Mouse (Mus musculus) mature B cell (primary cell): Measurements from ENCODE around the gene Stam2.

Experiments
- in situ Hi-C: fragments of 300-500 bp; cut with MboI; formaldehyde crosslinking; loops from 2 replicates; pipeline ENCODE4 v1.14.3; 2019

Gene Stam2

DNA sequence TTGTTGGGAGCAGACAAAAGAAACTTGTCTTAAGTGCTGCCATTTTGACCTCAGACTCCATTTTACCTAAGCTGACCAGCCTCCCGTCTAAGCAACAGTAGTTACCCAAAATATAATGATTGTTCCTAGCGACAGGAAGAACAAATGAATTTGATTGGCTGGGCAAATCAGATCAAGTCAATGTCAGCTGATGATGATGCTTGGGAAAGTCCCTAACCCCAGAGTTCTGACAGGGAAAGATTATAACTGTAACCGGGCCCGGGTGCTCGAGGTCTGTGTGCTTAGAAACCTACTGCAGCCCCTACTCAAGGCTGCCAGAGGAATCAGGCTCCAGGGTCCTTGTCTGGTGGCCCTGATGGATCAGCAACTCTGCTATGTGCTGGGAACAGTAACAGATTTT lies 10.1 kb downstream of the Stam2 start:
- in situ Hi-C loops, result no loop called here

DNA sequence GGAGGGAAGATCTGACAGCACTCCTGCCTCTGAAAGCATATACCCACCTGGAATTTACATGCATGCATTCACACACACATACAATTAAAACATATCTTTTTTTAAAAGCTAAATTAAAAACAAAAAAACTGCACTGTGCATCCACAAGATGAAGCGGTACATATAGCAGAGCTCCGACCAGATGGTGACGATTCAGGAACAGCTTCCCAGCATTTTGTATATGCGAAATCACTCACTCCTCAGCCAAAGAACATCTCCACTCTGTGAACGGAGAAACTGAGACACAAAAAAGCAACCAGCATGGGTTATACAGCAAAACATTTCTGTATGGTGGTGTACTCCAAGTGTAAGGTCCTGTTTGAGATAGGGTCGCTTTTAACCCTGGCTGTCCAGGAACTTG lies 11.2 kb downstream of the Stam2 start:
- in situ Hi-C loops, result no loop called here

DNA sequence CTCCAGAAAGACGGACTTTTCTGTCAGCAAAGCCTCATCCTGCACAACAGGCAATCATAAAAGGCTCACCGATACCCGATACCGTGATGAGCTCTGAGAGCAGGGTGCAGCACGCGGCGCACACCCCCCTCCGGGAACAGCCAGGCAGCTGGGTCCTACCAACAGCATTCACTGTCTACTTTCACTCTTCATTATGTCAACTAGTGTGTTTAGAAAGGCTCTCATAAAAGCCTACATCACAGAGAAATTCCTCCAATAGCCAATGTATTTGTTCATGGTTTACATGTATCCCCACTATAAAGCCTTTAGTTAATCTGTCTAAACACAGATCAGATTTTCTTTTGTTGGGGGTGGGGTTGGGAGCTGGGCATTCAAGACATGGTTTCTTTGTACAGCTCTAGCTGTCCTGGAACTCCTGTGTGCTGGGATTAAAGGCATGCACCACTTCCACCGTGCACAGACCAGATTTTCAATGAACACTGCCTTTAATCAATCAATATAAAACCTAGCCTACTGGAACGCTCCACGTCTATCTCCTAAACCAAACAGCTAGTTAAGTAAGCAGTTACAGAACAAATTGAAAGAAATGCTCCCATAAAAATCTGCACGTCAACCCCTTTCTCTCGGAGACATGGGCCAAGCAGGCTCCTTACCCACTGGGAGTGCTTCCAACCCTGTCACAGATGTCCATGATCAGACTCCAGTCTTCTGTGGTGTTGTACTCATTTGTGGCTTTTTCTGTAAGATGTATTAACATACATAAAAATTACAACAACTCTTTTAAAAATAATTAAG lies 21.7 kb downstream of the Stam2 start:
- in situ Hi-C loops, result no loop called here

DNA sequence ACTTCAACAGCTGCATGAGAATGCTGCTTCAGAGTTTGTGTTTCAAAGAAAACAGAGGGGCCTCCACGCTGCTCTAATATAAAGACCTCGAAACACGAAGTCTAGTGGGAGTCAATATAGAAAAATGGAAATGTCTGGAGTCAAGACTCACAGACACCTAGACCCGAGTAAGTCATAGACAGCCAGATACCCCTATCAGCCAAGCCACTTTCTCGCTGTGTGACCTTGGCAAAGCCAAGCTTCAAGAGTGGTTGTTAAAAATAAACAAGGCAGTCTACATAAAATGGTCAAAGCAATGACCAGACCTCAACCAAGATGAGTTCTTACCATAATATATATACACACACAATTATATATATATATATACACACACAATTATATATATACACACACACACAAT lies 25.0 kb downstream of the Stam2 start:
- in situ Hi-C loops, result no loop called here

DNA sequence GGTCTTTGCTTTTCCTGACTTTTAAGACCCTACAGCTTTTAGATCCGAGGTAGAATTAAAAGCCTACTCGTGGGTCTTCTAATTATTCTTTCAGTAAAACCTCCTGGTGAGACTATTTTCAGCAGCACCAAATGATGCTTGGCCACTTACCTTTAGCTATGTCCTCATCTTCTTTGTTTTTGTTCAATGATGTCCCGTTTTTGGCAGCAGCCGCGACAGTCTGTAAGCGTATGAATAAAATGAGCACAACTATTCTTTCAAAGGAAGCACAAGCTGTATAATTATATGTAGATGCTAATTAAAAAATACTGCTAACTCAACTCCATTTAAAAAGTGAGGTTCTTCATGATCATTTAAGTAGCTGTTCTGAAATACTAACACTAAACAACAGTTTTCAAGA lies 26.5 kb downstream of the Stam2 start:
- in situ Hi-C loops, result no loop called here

DNA sequence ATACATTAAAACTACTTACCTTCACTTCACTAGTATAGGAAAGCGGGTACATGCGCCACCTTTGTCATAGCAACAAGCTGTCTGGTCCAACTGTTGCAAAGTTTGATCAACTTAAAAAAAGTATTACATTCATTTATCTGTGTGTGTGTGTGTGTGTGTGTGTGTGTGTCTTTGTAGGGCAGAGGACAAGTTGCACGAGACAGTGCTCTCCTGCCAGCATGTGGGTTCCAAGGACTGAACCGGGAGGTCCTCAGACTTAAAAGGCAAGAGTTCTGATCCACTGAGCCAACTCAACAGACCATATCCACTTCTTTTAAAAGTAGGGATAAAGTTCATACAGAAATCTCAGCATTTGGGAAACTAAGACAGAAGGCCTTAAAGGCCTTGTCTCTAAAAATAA lies 28.0 kb downstream of the Stam2 start:
- in situ Hi-C loops, result no loop called here

DNA sequence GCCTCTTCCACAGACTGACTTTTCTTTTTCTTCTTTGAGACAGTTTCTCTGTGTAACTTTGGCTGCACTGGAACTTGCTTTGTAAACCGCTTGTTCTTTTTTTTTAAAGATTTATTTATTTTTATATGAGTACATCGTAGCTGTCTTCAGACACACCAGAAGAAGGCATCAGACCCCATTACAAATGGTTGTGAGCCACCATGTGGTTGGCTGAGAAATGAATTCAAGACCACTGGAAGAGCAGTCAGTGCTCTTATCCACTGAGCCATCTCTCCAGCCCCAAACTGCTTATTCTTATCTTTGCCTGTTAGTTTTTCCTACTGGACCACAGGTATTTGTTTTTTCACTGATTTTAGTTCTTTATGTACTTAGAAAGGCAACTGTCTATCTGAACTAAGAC lies 31.3 kb downstream of the Stam2 start:
- in situ Hi-C loops, result no loop called here

DNA sequence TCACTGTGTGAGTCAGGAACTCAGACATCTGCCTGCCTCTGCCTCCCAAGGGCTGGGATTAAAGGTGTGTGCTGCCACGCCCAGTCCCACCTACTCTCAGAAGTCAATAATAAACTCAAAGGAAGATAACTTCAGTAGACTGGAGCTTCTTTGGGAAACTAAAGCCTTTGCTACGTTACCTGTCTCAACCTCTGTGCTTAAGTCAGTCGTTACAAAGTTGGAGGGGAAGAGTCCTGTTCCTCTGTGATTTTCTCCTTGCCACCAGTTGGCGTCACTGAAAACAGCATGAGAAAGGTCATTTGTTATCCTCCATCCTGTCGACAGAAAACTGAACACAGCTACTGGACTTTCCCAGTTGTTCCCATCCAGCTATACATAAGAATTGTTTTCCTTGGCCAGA lies 32.7 kb downstream of the Stam2 start:
- in situ Hi-C loops, result no loop called here

DNA sequence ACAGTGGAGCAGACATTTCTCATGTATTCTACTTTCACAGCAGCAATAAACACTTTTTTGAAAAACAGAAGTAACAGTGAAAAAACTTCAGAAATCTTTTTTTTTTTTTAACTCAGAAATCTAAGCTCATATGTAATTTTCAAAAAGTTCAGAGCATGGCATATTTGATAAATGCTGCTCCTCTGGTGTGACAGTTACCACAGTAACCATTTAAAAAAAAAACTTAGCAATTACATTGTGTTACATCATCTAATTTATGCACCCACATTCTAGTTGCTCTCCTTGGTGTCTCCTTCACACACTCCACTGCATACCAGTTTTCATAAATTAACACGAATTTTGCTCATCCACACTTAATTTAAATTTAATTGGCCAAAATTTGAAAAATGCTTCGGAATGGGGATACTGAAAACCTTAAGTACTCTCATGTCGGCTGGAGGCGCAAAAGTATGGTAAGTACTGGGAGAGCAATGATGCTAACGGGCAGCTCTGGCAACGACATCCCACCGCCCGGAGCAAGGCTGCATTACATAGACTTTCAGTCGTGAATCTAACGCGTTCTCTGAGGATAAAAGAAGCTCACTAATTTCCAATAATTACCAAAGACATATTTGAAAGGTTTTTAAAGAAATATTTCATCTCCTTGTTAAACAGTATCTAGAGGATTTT lies 40.6 kb downstream of the Stam2 start:
- in situ Hi-C loops, result no loop called here

DNA sequence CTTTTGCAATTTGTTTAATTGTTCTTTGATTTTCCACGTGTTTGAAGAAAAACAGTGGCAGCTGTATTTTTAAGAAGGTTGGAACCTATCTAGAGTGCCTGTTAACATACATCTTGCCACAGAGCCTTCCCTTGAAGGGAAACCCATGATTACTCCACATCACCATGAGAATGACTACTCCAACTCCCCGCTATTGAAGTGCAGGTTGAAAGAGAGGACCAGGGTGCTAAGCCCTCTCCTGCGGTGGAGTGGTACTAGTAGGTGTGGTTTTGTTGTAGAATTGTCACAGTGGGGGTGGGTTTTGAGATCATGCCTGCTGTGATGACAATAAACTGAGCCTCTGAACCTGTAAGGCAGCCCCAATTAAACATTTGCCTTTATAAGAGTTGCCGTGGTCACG lies 41.7 kb downstream of the Stam2 start:
- in situ Hi-C loops, result no loop called here

DNA sequence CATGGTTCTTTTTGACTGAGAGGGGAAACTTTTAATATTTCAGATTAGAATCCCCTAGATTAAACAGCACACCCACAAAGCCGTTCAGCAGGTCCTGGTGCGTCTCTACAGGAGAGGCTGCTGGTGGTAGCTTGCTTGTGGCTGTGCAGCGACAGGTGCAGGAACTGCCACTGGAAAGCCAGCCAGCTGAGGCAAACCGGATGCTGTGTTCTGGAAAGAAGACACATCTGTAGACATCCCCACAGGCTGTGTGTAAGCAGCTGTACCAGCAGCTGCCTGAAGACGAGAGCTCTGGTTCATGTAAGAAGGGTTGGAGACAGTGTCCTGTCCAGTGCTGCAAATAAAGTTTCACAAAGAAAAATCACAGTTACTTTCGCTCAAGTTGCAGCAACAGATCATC lies 47.5 kb downstream of the Stam2 start:
- in situ Hi-C loops, result no loop called here

DNA sequence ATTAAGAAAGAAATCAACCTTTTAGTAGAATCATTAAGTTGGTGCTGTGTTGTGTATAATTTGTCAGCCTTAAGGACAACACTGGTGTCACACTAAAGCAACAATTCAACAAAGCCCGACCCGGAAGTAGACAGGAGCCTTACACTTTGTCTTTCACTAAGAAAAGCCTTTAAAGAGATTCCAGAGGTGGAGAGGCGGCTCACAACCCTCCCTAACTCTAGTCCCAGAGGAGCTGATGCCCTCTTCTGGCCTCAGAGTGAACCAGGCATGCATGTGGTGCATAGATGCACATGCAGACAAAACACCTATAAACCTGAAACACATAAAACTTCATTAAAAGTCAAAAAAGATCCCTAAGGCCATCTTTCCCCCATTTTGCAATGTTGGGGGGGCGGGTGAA lies 50.3 kb downstream of the Stam2 start:
- in situ Hi-C loops, result no loop called here

DNA sequence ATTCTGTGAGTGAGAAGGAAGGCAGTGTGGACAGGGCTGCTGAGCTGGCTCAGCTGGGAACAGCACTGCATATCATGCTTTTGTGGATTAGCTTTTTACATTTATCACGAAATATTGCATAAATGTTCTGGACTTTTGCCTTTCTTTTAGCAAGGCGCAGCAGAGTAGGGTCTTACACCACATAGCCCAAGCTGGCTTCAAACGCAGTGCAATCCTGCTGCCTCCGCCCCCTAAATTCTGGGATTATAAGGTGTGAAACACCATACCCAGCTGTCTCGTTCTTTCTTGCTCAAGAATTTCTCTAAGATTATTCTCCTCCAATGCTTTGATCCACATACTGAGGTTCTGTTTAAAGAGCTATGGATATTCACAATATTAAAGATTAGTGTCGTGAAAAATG lies 55.5 kb downstream of the Stam2 start:
- in situ Hi-C loops, result no loop called here

DNA sequence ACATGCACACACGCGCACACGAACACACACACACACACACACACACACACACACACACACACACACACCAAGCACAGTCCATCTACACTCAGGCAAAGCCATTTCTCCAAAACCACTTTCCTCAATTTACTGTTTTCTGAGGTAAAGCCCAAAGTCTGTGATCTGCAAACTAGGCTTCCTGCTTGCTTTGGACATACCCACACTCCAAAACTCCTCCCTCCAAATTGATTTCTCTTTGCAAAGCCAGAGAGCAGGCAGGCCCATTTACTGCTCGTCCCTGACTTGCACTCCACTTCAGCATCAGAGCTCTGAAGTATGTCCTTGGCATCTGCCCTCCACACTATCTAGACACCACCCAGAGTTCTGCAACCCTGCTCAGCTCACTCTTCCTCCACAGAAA lies 64.5 kb downstream of the Stam2 start:
- in situ Hi-C loops, result no loop called here

DNA sequence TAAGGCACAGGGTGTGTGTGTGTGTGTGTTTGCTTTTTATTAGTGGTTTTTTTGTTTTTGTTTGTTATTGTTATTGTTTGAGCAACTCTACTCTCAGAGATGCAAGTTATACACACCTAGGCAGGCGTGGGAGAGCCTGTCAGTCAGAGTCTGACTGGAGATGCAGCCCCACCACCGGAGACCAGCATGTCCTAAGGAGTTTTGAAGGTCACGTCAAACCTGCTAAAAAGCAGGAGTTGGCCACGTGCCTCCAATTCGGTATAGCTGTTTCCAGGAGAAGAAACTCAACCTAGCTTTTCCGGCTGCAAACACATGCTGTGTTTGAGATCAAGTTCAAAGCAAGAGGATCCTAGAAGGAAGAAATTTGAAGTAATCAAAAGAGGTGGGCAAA lies 65.2 kb downstream of the Stam2 start:
- in situ Hi-C loops, result no loop called here

DNA sequence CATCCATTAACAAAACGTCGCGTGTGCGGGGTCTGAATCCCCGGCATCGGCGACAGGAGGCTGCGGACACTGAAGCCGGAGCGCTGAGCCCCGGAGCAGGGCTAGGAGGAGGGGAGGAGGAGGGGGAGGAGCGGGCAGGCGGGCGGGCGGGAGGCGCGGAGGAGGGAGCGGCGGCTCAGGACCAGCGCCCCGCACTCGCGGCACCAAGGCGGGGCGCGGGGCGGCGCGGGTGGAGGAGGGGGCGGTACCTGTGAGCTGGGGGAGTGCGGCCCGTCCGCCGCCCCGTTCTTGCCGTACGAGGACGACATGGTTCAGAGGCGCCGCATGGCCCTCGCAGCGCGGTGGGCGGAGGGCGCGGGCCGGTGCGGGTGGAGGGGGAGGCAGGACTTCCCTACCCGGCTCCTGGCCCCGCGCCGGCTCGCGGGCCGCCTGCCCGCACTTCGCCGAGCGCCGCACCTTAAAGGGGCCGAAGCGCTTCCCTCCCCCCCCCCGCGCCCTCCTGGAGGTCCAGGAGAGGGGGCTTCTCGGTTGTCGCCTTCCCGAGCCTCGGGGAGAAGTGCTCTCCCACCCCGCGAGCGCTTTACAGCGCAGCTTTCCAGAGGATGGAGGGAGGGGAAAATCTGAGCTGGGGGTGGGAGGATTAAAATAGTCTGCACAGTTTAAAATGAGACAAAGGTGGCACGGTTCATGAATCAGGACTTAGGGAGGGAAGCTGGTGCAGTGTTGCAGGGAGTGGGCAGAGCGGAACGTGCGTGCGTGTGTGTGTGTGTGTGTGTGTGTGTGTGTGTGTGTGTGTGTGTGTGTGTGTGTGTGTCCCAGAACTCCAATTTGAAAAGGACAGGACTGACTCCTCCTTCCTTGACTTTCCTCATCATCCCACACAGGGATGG lies 65.8 kb downstream of the Stam2 start, which contains the start of gene Cacnb4:
Cacnb4 (minus strand) TSS at position 809 of the 890 bp plus-strand sequence.
- in situ Hi-C loops, result no loop called here

DNA sequence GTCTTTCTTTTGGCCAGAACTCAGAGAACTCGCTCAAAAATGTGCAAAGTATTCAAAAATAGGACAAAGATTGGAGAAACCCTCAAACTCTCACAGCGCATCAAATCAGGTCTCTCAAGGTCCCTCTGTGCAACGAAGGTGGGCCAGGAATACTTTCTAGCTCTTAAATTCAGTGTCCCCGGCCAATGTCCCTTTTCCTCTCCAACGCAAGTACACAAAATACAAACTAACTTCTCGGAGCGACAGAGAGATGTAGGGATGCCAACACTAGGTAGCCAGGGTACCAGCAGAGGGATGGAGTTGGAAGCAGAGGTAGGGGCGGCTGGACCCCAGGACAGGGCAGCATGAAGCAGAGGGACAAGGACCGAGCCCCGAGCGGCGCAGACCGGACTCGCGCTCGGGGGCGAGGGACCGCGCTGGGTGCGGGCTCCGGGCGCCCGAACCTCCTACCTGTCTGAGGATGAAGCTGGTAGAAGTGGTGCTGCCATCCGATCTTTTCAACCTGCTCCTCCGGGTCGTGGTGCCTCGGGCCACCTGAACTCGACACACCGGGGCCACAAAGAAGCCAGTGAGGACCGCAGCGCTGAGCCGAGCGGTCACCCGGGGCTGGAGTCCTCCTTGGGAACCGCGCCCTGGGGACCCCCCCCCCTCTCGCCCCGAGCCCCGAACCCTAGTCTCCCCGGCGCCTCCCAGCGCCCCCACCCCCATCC lies 66.6 kb downstream of the Stam2 start:
- in situ Hi-C loops, result no loop called here

DNA sequence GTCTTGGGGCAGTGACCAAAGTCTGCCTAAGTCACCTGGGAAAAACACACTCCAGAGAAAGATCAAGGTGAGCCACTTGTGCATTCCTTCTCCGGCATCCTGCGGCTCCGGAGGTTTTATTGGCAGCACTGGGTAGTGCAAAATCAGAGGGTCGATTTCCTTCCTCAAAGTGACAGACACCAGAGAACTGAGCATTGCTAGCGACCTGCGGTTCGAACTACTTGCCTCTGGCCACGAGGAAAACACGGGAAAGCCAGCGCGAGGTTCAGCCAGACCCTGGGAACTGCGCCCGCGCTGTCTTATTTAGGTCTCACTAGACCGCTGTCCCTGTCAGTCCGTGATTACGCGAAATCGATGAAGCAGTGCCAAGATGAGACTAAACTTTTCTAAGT lies 67.2 kb downstream of the Stam2 start:
- in situ Hi-C loops, result no loop called here

DNA sequence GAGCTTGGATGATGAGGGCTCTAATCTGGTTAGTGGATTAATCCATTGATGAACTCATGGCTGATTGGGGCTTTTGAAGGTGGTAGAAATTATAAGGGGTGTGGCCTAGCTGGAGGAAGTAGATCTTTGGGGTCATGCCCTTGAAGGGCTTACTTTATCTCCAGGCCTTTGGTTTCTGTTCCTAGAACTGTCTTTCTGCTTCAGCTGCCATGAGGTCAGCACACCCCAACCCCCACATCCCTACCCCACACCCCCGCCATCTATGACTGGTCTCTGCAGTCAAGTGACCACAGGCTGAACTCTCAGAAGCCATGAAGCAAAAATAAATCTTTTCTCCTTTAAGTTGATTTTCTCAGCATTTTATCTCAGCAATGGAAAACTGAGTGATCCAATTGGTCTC lies 68.9 kb downstream of the Stam2 start:
- in situ Hi-C loops, result no loop called here

DNA sequence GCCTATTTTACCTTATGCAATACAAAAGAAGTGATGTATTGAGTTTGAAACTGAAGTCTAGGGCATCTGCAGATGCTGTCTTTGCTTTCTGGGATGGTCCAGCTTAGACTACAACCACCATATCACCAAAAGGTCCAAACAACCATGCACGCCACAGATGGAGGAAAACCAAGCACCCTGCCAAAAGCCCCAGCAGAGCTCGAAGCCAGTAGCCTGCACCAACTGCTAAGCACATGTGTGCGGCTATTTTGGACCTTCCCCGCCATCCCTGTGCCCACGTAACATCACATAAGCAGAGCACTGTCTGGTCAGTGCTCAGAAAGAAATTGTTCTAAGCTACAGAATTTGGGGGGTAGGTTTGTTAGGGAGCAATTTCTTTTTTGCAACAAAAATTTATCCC lies 71.3 kb downstream of the Stam2 start:
- in situ Hi-C loops, result no loop called here

DNA sequence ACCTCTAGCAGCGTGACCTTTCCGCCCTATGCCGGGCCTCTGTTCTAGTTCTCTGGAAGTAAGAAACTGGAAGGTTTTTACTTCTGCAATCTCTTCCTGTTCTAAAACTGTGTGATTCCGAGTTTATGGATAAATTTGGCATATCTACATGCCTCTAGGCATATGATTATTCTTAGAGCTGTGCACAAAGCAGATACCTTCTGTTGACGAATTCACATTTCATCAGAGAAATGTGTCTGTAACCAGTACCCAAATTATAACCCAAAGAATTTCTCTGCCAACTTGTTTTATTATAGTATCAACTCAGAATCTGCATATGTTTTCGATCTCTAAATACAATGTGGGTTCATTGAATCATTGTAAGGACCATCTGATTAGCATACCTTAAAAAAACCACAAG lies 73.6 kb downstream of the Stam2 start:
- in situ Hi-C loops, result no loop called here

DNA sequence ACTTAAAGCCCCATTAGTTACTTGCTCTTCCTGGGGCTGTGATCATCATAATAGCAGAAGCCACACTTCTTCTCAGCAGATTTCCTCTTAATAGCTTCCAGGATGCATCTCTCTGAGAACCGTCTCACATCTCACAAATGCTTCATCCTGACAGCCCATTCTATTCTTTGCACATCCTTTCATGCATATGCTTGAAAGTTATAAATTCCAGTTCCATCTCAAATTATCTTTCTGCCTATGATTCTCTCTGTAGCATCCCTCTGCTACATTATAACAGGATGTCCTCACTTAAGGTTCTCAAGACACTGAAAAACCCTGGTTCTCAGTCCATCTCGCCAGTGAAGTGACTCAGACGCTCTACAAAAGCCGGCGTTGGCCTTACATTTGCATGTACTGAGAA lies 85.4 kb downstream of the Stam2 start:
- in situ Hi-C loops, result no loop called here
